Mouse (Mus musculus) small intestine, adult 2 months (tissue): ENCODE results near the gene Arhgap18. TPM values are rescaled to one million over a fixed set of nuclear protein-coding genes. Genes with fewer than 3 reads are reported as not detected.

Experiments
- H3K27ac ChIP-seq: fragments of 200-500 bp; 2 replicates; pipeline ENCODE4 v1.5.1; 2012; ENCODE audit warnings: low read depth, low read length, control low read depth, inconsistent platforms; ENCODE audit not compliant: insufficient read depth
- H3K27me3 ChIP-seq: fragments of 200-500 bp; 2 replicates; pipeline ENCODE4 v1.6.1; 2012; ENCODE audit warnings: mild to moderate bottlenecking, moderate library complexity, low read length, inconsistent platforms; ENCODE audit not compliant: control insufficient read depth, insufficient read depth
- H3K36me3 ChIP-seq: fragments of 200-500 bp; 2 replicates; pipeline ENCODE4 v1.6.1; 2012; ENCODE audit warnings: mild to moderate bottlenecking, low read length, control low read depth, inconsistent platforms; ENCODE audit not compliant: control insufficient read depth, insufficient read depth
- H3K4me1 ChIP-seq: fragments of 200-500 bp; 2 replicates; pipeline ENCODE4 v1.6.1; 2012; ENCODE audit warnings: low read length, inconsistent platforms, mixed read lengths; ENCODE audit not compliant: control insufficient read depth, insufficient read depth, insufficient read length
- H3K4me3 ChIP-seq: fragments of 200-500 bp; 2 replicates; pipeline ENCODE4 v1.5.1; 2012; ENCODE audit warnings: low read depth, mild to moderate bottlenecking, control low read depth, inconsistent platforms, low read length, moderate library complexity
- CTCF ChIP-seq: fragments of 200-500 bp; IDR thresholded peaks from 2 replicates; pipeline ENCODE4 v1.5.1; 2012; ENCODE audit warnings: low read depth, mild to moderate bottlenecking, control low read depth, inconsistent platforms, low read length, moderate library complexity, mixed read lengths; ENCODE audit not compliant: insufficient replicate concordance, insufficient read length; ENCODE audit errors: extremely low read depth
- POLR2A ChIP-seq: fragments of 200-500 bp; IDR thresholded peaks from 2 replicates; pipeline ENCODE4 v1.6.1; 2012; ENCODE audit warnings: low read depth, mild to moderate bottlenecking, control low read depth, inconsistent platforms, low read length, moderate library complexity
- WGBS: fragments of 180-500 bp; shearing (Covaris S2); methylation state at CpG from one replicate; pipeline ENCODE4 v1.1.7; 2018; 5-methylcytosine and 5-hydroxymethylcytosine counted together
- polyA plus RNA-seq: library from polyadenylated mRNA; depleted of rRNA; stranded (reverse); fragments of >200 nt; gene quantifications from 2 replicates; pipeline ENCODE4 v1.2.3, GENCODE M21; 2012

The Arhgap18 gene
- polyA plus RNA-seq, 1 experiment = 2.6 TPM

GRCm38 (mm10) chr10:26878924-26879600, 125.8 kb downstream of the Arhgap18 start:
- H3K27ac ChIP-seq = no peak overlapping the region
- TF ChIP-seq POLR2A (no peak), CTCF (no peak)
- no peaks in the 10 kb centered on the region for H3K4me1 ChIP-seq
- H3K4me3 ChIP-seq = no peak overlapping the region
- peaks cover 36% of the 10 kb centered on the region for H3K36me3 ChIP-seq
- WGBS = 87% methylated on average over 9 of the region's 9 CpGs
- H3K27me3 ChIP-seq = no peaks in the 10 kb centered on the region

- Histone ChIP-seq H3K36me3 (peaks cover 30% of the 10 kb centered on the region), H3K27me3 (no peaks in the 10 kb centered on the region), H3K27ac (no peak overlapping the region), H3K4me3 (no peak overlapping the region), H3K4me1 (no peaks in the 10 kb centered on the region)
- 93% methylated on average over 8 of the region's 8 CpGs for WGBS
- no peak for TF ChIP-seq POLR2A
- no peak for TF ChIP-seq CTCF
Measured at GRCm38 (mm10) chr10:26884949-26885348, 131.7 kb downstream of the Arhgap18 start.

- no peak for TF ChIP-seq POLR2A
- TF ChIP-seq CTCF = no peak
- no peak overlapping the region for H3K4me3 ChIP-seq
- WGBS = 77% methylated on average over 6 of the region's 6 CpGs
- peaks cover 15% of the 10 kb centered on the region for H3K36me3 ChIP-seq
- no peaks in the 10 kb centered on the region for H3K4me1 ChIP-seq
- H3K27ac ChIP-seq = no peak overlapping the region
- H3K27me3 ChIP-seq = no peaks in the 10 kb centered on the region
Measured at GRCm38 (mm10) chr10:26889226-26889625, 136.0 kb downstream of the Arhgap18 start.

GRCm38 (mm10) chr10:26889754-26890153, 136.5 kb downstream of the Arhgap18 start:
- WGBS = 85% methylated on average over 2 of the region's 2 CpGs
- TF ChIP-seq CTCF = no peak
- TF ChIP-seq POLR2A = no peak
- Histone ChIP-seq H3K4me3 (no peak overlapping the region), H3K27me3 (no peaks in the 10 kb centered on the region), H3K27ac (no peak overlapping the region), H3K4me1 (no peaks in the 10 kb centered on the region), H3K36me3 (peaks cover 15% of the 10 kb centered on the region)

GRCm38 (mm10) chr10:26890269-26890955, 137.2 kb downstream of the Arhgap18 start:
- 17% methylated on average over 4 of the region's 4 CpGs for WGBS
- Histone ChIP-seq H3K27me3 (no peaks in the 10 kb centered on the region), H3K27ac (no peak overlapping the region), H3K4me3 (no peak overlapping the region), H3K36me3 (peaks cover 15% of the 10 kb centered on the region), H3K4me1 (no peaks in the 10 kb centered on the region)
- peak; percentile 73; the same call in 1 of the 2 replicates for TF ChIP-seq CTCF
- TF ChIP-seq POLR2A = no peak

- H3K27me3 ChIP-seq = no peaks in the 10 kb centered on the region
- H3K27ac ChIP-seq = no peak overlapping the region
- no peak overlapping the region for H3K4me3 ChIP-seq
- TF ChIP-seq POLR2A (no peak), CTCF (no peak)
- 53% methylated on average over 1 of the region's 1 CpGs for WGBS
- no peaks in the 10 kb centered on the region for H3K4me1 ChIP-seq
- peaks cover 12% of the 10 kb centered on the region for H3K36me3 ChIP-seq
Measured at GRCm38 (mm10) chr10:26893091-26893490, 139.9 kb downstream of the Arhgap18 start.

GRCm38 (mm10) chr10:26895726-26896125, 142.5 kb downstream of the Arhgap18 start:
- Histone ChIP-seq H3K27ac (no peak overlapping the region), H3K4me1 (no peaks in the 10 kb centered on the region), H3K4me3 (no peak overlapping the region), H3K27me3 (no peaks in the 10 kb centered on the region), H3K36me3 (peaks cover 11% of the 10 kb centered on the region)
- 70% methylated on average over 6 of the region's 6 CpGs for WGBS
- TF ChIP-seq POLR2A (no peak), CTCF (no peak)

GRCm38 (mm10) chr10:26900426-26900825, 147.2 kb downstream of the Arhgap18 start:
- Histone ChIP-seq H3K27ac (no peak overlapping the region), H3K36me3 (peaks cover 12% of the 10 kb centered on the region), H3K4me1 (no peaks in the 10 kb centered on the region), H3K27me3 (no peaks in the 10 kb centered on the region), H3K4me3 (no peak overlapping the region)
- no peak for TF ChIP-seq CTCF
- no peak for TF ChIP-seq POLR2A
- WGBS = 70% methylated on average over 1 of the region's 1 CpGs
